Mouse (Mus musculus): ENCODE data around the gene Crhr1.

GRCm38 (mm10) chr11:104114690-104115089, 18.0 kb upstream of the Crhr1 start:
- TF ChIP-seq POLR2A (IDR thresholded peaks at IDR 0.05; ENCODE audit: control insufficient read depth, extremely low read depth, insufficient read depth, low read length, poor library complexity), result no peak
- TF ChIP-seq CTCF (IDR thresholded peaks at IDR 0.05; ENCODE audit: borderline replicate concordance, control insufficient read depth, extremely low read depth, insufficient read depth, low read length, poor library complexity), result no peak
